Mouse (Mus musculus) splenic B cell, adult 2 months (primary cell): Measurements from ENCODE around the gene Pex26.

Source experiments
- DNase-seq: peaks from one replicate; pipeline ENCODE4 v3.0.0-alpha.2; 2011; ENCODE audit warnings: low read depth, low spot score
- H3K27me3 ChIP-seq: 2 replicates; pipeline ENCODE4 v1.6.1; 2012; ENCODE audit warnings: mild to moderate bottlenecking, low read length, moderate library complexity, mixed read lengths; ENCODE audit not compliant: control insufficient read depth, poor library complexity, insufficient read depth, severe bottlenecking
- H3K36me3 ChIP-seq: 2 replicates; pipeline ENCODE4 v1.6.1; 2012; ENCODE audit warnings: mild to moderate bottlenecking, low read length, moderate library complexity, mixed read lengths; ENCODE audit not compliant: control insufficient read depth, poor library complexity, insufficient read depth, severe bottlenecking

Pex26 gene

DNA sequence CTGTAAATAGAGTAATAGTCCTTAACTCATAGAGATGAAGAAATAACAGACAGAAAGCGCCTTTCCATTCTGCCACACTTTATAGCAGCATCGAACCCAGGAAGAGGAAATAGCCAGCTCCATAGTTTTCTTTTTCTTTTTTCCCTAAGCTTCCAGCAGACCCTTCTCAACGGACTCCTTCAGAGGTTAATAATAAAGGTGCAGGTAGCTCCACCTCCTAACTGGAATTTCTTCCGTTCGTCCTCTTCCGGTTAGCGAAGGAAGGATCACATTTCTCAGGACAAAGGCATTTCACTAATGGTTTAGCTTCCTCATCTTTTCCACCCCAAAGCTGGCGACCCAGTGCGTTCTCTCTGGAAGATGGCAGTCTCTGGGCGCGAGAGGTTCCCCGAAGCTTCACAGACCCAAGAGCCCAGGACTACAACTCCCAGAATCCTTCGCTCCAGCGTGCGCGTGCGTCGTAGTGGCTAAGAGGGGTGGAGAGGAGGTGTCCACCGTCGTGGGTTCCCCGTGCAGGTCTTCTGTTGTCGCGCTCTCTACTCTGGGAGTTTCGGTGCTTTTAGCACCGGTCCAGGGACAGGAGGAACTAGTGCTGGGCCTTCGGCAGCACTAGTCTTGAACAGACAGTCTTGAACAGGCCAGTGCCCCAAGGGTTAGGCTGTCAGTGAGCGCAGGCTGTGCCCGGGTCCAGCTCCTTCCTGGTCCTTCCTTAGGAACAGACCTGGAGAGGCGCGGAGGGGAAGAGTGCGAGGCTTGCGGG lies at the start of gene Pex26:
Gene Pex26 (plus strand): TSS at position 254 of the 760 bp plus-strand sequence.
- 0 out of 2 replicates have a peak, but pooled peaks cover 3% of the 10 kb centered on the region for H3K36me3 ChIP-seq
- H3K27me3 ChIP-seq, result no peaks in the 10 kb centered on the region
- peak; percentile 96 for DNase-seq

GRCm38 (mm10) chr6:121134249-121134648 lies 49.2 kb upstream of the Pex26 start:
- H3K27me3 ChIP-seq, result no peaks in the 10 kb centered on the region; the same call in 1 of the 2 replicates
- no peaks in the 10 kb centered on the region for H3K36me3 ChIP-seq

DNA sequence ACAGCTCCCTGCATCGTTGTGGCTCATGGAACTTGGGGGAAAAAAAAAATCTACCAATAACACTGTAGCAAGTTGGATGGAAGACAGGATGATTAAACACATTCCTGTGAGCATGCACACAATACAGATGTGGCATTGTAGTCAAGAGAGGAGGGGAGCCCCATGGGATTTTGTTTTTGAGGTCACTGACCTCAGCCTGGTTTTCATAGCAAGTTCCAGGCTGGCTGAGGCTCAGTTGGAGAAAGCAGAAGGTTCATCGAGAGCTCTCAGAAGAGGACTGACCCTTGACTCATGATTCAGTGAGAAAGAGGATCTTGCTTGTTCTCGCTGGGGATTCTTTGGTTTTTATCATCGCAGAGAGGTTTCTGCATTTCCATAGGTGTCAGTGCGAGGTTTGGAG lies 48.6 kb upstream of the Pex26 start:
- Histone ChIP-seq H3K27me3 (no peaks in the 10 kb centered on the region; the same call in 1 of the 2 replicates), H3K36me3 (no peaks in the 10 kb centered on the region)
- DNase-seq, result no peak

More at GRCm38 (mm10) chr6:121134249-121134648, 49.2 kb upstream of the Pex26 start:
- DNase-seq, result no peak

- no peaks in the 10 kb centered on the region; the same call in 1 of the 2 replicates for H3K27me3 ChIP-seq
- no peaks in the 10 kb centered on the region for H3K36me3 ChIP-seq
- DNase-seq, result no peak
Observed at GRCm38 (mm10) chr6:121137222-121137621, 46.2 kb upstream of the Pex26 start.

- Histone ChIP-seq H3K36me3 (no peaks in the 10 kb centered on the region), H3K27me3 (no peaks in the 10 kb centered on the region)
- DNase-seq, result no peak
Observed at GRCm38 (mm10) chr6:121138338-121139040, 45.0 kb upstream of the Pex26 start.

GRCm38 (mm10) chr6:121139271-121139670 lies 44.2 kb upstream of the Pex26 start:
- DNase-seq, result no peak
- H3K36me3 ChIP-seq, result no peaks in the 10 kb centered on the region
- H3K27me3 ChIP-seq, result no peaks in the 10 kb centered on the region

- no peaks in the 10 kb centered on the region for H3K36me3 ChIP-seq
- H3K27me3 ChIP-seq, result no peaks in the 10 kb centered on the region
- DNase-seq, result no peak
Observed at GRCm38 (mm10) chr6:121142298-121142697, 41.2 kb upstream of the Pex26 start.

DNA sequence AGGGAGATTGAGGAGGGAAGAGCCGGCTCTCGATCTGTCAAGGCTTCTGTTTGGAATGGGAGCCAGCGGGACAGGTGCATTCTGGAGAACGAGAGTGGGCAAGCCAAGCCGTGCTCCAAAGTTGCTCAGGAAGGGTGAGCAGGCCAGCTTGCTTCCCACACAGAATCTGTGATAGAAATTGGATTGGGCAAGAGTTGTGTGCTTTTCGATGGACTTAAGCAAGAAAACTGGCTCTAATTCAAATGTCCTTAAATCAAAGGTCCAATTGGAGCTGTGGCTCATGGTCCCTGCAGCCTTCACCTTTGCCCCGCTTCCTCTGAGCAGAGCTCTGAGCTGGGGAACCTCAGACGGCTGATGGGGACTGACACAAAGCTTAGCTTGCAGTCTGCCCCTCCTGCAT lies 40.0 kb upstream of the Pex26 start:
- H3K36me3 ChIP-seq, result no peaks in the 10 kb centered on the region

GRCm38 (mm10) chr6:121144066-121144465 lies 39.4 kb upstream of the Pex26 start:
- Histone ChIP-seq H3K36me3 (no peaks in the 10 kb centered on the region), H3K27me3 (no peaks in the 10 kb centered on the region)
- DNase-seq, result no peak

More for the DNA sequence above, 40.0 kb upstream of the Pex26 start:
- no peak for DNase-seq
- H3K27me3 ChIP-seq, result no peaks in the 10 kb centered on the region

GRCm38 (mm10) chr6:121145010-121145604 lies 38.4 kb upstream of the Pex26 start:
- H3K27me3 ChIP-seq, result no peaks in the 10 kb centered on the region
- DNase-seq, result no peak
- H3K36me3 ChIP-seq, result no peaks in the 10 kb centered on the region

DNA sequence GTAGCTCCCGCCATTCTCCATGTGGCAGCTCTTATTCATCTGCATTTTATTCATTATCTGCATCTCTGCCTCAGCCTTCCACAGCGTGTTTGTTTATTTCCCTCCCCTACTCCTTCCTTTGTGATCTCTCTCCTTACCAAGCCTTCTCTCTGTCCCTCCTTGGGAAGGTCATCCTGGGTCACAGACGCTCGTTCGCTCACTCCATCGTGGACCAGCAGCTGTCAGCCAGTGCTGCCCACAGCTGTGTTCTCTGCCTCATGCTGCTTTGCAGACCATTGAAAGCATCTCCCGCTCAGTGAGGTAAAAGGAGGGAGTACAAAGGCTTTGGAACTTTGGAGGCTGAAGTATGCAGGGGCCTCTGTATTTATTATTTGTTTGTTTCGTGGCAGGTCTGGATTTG lies 37.6 kb upstream of the Pex26 start:
- H3K27me3 ChIP-seq, result no peaks in the 10 kb centered on the region
- no peak for DNase-seq

DNA sequence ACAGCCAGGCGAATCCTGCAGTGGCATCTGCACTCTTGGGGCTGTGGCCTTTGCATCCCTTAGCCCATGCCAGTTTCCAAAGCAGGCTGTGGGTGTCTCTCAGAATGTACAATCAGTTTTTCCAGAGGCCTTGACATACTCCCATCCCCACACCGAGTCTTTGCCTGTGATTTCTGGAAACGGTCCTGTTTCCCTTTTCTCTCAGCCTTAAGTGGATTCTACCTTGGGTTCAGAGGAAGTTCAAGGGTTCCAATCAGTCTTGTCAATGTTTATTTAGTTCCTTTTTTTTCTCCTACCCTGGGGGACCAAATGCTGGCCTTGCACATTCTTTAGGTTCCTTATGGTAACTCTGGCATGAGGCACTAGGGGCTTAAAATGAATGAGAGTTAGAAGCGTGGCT lies 36.7 kb upstream of the Pex26 start:
- no peak for DNase-seq
- no peaks in the 10 kb centered on the region for H3K27me3 ChIP-seq
- H3K36me3 ChIP-seq, result no peaks in the 10 kb centered on the region

More for the DNA sequence above, 37.6 kb upstream of the Pex26 start:
- no peaks in the 10 kb centered on the region for H3K36me3 ChIP-seq

GRCm38 (mm10) chr6:121148360-121148759 lies 35.1 kb upstream of the Pex26 start:
- no peaks in the 10 kb centered on the region for H3K27me3 ChIP-seq
- no peaks in the 10 kb centered on the region for H3K36me3 ChIP-seq
- no peak for DNase-seq

DNA sequence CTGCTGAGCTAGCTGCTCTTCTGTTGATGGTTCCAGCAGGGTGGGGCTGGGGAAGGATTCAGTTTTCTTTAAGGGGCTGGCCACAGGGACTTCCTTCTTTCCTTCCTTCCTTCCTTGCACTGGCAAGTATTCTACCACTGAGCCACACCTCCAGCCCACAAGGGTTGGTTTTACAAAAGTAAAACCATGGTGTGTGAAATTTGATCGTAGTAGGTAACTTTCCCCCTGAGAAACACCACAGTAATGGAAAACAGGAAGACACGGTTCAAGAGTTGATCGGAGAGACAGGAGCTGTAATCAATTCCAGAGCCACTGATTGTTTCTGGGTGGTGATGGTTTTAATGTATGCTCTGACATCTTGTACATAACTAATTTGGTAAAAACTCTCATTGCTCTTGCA lies 34.0 kb upstream of the Pex26 start:
- DNase-seq, result no peak
- Histone ChIP-seq H3K36me3 (no peaks in the 10 kb centered on the region), H3K27me3 (no peaks in the 10 kb centered on the region)

GRCm38 (mm10) chr6:121150126-121150525 lies 33.3 kb upstream of the Pex26 start:
- DNase-seq, result no peak
- no peaks in the 10 kb centered on the region for H3K27me3 ChIP-seq
- H3K36me3 ChIP-seq, result no peaks in the 10 kb centered on the region
